Mouse (Mus musculus): ENCODE measurements around the gene Kcna10.
A peak's percentile ranks its signal among the peaks of the same experiment; 100 is the strongest.

Kcna10 gene

DNA sequence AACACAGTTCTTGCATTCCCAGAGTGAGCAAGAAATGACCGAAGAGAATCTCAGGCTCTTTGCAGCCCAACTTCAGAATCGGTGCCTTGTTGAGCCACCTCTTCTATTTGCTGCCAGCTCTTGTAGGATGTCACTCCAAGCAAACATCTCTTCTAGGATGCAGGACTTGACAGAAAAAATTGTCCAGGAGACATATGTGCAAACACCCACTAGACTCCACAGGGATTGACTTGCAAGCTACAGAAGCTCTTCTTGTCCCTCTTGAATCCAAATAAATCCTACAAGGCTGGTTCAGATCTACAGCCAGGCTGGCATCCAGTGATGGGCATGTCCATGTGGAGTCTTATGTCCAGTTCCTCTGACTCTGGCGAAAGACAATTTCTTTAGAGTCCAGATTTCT lies 21.6 kb downstream of the Kcna10 start:
- no peak for DNase-seq (ENCODE audit: low spot score)

DNA sequence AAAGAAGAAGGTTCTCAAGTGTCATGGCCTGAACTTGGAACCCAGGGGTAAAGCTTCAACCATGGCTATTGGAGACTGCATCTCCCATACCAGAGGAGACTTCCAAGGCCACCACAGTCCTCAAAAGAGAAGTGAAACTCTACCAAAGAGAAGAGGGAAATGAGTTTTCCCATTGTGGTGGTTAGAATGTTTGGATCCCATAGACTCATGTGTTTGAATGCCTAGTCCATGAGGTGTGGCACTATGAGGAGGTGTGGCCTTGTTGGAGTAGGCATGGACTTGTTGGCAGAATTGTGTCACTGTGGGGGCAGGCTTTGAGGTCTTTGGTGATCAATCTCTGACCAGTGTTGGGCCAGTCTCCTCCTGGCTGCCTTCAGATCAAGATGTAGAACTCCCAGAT lies 22.3 kb downstream of the Kcna10 start:
- no peak for DNase-seq (ENCODE audit: low spot score)

DNA sequence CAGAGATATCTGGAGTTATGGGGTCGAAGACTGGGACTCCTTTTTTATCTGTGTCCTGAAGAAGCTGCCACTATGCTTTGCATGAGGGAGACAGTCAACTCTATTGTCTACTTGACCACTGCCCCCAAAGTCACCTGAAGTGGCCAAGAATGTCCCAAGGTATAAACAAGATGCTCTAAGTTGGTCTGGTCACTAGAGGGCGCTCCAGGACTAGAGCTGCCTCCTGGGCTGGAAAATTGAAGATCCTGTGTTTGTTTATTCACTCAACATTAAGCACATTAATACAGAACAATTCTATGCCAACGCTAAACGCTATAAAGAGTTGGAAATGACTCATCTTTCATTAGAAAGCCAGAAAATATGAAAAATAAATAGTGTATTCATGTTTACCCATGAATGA lies 23.1 kb downstream of the Kcna10 start:
- DNase-seq (ENCODE audit: low spot score), result peak; percentile 80

DNA sequence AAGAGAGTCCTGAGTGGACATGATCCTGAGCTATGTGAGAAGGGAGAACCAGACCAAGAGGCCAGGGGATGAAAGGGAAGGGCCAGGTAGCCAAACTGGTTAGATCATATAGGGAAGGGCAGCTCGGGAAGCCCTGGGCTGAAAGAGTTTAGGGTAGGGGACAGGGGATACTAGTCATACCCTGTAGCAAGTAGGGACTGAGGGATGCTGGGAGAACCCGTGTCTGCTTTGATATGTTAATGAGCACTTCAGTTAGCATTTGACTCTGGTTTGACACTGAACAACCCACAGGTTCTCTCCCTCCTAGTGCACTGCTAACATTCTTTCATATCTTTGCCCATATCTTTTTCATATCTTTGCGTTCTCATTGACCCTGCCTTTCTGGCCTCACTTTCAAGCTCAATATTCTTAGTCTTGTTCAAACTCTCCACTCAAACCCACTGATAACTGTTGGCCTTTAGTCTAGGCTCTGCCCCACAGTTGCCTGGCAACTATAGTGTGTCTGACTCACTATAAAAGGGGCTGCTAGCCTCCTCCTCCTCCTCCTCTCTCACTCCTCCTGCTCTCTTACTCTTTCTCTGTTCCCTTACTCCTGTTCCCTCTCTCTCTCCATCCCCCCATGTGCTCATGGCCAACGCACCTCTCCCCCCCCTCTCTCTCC lies 23.8 kb downstream of the Kcna10 start:
- DNase-seq (ENCODE audit: low spot score), result no peak

DNA sequence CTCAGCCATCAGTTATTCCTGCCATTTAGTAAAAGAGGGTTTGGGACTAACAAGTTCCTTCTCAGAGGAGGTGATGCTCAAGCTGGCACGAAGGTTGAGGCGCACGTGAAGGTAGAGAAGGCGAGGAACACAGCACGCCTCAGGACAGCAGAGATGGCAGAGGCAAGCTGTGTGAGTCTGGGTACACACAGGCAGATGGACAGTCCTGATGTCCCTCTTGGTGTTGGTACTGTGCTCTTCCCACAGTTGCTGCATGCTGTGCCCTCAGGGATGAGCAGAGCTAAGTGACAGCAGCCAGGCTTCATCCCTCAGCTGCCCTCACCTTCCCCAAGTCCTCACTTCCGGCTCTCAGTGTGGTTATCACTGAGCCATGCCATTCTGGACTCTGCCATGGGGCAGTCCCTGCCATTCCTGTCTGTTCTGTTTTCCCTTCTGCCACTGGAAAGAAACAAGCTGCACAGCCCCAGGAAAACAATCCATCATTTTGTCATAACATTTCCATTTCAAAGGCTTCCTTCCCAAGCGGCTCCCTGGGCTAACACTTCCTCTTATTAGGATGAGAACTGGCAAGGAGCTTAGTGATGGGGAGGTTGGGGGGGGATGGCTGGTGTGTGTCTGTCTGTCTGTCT lies 24.9 kb downstream of the Kcna10 start:
- no peak for DNase-seq (ENCODE audit: low spot score)

DNA sequence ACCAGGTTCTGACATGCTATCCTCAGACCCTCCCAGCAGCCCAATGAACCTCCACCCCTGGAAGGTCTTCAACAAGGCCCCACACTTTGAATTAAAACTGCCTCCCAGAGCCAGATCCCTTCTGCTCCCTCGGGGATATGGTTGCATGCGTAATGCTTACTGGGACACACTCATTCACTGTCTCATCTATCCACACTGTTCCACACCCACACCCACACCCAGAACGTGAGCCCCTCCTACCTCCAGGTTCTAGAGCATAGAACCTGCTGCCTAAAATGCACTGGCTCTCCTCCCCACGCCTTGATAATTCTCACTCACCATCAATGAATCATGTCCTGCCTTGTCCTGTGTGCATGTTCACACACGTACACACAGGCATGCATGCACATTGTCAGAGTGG lies 31.8 kb downstream of the Kcna10 start:
- no peak for DNase-seq (ENCODE audit: low spot score)

DNA sequence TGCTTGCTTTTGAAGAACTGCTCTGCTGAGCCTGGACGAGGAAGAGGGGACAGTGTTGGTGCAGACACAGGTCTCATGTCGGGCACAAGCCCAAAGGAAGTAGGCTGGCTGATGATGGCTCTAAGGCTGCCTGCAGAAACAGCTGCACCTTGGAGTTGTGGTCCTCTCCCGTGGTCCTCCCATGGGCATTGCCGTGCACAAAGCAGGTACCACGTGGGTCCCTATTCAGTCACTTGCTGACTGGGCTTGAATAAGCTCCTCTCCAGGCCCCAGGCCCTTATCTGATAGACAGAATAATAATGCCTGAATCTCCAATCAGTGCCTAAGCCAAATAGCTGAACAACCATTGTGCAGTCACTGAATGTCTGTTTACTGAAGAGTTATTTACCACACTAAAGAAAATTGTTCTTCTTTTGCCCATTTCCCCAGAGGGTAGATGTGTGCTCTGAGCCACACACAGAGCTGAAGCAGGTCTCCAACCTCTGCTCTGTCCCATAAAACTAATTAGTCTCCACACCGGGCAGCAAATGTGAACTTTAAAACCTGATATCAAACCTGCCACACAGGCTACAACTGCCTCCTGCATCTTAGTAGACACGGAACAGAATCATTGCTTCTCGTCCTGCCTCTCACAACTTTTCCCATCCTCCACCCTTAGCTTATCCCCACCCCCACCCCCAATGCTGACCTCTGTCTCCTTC lies 33.7 kb downstream of the Kcna10 start:
- no peak for DNase-seq (ENCODE audit: low spot score)

GRCm38 (mm10) chr3:107217101-107217480 lies 34.2 kb downstream of the Kcna10 start:
- no peak for DNase-seq (ENCODE audit: low spot score)

GRCm38 (mm10) chr3:107218572-107218971 lies 35.7 kb downstream of the Kcna10 start:
- DNase-seq (ENCODE audit: low spot score), result no peak

DNA sequence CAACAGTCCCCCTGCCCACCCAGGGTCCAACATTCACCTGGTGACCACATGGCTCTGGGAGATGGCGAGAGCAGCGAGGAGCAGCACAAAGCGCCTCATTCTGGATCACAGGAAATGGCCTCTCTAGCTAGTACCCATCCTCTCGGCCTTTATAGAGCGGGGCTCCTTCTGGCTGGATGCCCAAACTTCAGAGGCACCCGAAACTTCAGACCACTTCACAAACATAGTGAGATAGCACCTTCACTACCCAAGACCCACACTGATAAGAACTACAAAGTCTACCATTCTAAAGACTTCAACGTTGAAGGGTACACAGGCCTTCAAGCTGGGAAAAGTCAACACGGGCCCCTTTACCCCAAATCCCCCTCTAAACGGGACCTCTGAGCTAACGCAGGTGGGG lies 38.8 kb downstream of the Kcna10 start, which contains the start of gene Cym:
Gene Cym, minus strand, starts transcription at position 125 of the 400 bp plus-strand sequence.
- DNase-seq (ENCODE audit: low spot score), result no peak

DNA sequence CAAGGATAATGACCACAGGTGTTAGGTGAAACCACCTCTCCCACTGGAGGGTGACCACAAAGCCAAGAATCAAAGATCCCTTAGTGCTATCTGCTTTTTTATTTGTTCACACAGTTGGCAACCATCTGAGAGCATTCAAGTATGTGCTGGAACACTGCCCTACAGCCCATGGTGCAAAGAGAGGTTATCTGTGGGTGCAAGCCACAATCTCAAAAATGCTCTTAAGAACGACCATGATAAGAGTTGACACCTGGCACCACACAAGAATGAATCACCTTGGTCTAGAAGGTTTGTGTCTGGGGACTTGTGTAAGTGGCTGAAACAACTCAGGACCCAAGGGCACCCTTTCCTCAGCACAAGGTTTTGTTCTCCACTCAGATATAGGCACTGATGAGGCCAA lies 40.4 kb downstream of the Kcna10 start:
- DNase-seq (ENCODE audit: low spot score), result no peak

- DNase-seq (ENCODE audit: low spot score), result no peak
Measured at GRCm38 (mm10) chr3:107225820-107226219, 43.0 kb downstream of the Kcna10 start.

- no peak for DNase-seq (ENCODE audit: low spot score)
Measured at GRCm38 (mm10) chr3:107229221-107229620, 46.4 kb downstream of the Kcna10 start.

GRCm38 (mm10) chr3:107229822-107230221 lies 47.0 kb downstream of the Kcna10 start:
- DNase-seq (ENCODE audit: low spot score), result peak; percentile 18

GRCm38 (mm10) chr3:107230527-107230926 lies 47.7 kb downstream of the Kcna10 start, which contains the start of gene A630076J17Rik:
TSS of gene A630076J17Rik (plus strand) at chr3:107230614.
- no peak for DNase-seq (ENCODE audit: low spot score)

DNA sequence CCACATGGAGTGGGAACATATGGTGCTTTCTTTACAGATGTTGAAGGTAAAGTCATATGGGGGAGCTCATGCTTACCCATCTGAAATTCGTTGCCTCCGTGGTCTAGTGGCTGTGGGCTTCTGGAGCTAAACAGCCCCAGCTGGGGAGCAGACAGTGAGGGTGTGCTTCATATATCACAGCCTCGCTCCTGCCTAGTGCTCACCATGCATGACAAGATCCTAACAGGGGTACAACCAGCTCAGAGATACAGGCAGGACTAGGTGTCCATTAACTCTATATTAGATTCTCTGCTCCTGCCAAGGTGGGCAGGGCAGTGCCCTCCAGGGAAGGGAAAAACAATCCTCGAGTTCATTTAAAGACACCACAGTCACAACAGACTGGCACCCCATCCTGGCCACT lies 48.3 kb downstream of the Kcna10 start:
- no peak for DNase-seq (ENCODE audit: low spot score)

GRCm38 (mm10) chr3:107233351-107233813 lies 50.5 kb downstream of the Kcna10 start:
- peak; percentile 97 for DNase-seq (ENCODE audit: low spot score)

- DNase-seq (ENCODE audit: low spot score), result no peak
Measured at GRCm38 (mm10) chr3:107233945-107234344, 51.1 kb downstream of the Kcna10 start.

DNA sequence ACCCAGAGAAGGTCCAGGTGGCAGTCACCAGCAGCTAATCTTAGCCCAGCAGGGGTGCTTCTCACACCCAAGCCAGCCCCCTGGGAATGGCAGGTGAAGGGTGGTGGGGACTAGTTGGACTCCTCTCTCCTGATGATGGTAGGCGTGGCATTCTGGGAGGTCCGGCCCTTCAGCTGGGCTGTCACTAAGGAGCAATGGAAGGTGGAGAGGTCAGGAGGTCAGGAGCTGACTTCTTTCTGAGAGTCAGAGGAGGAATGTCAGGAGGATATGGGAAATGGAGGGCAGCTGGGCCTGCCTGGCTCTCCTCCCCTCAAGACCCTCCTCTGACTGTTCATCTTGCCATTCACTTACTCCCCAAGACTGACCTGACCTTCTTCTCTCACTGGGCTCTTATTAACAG lies 55.2 kb downstream of the Kcna10 start:
- no peak for DNase-seq (ENCODE audit: low spot score)

DNA sequence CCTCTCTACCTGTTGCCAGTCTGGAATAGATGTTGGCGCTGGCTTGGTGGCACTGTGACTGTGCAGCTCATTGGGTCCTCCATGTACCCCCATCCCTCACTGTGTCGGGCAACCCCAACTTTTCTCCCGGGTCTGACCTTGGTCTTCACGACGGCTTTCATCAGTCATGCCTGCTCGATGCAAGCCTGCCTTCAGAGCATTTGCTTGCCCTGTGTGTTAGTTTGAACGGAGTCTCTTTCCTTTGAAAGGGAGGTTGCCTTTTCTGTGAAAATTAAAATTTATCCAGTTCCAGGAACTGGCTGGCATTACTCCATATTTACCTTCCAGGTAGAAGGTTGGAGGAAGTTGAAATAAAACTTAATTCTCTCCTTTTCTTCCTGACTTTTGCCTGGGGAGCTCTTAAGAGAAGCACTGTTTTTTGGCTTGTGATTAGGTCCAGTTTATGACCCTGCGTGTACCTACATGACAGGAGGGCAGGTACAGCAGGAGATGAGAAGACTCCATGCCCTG lies 55.7 kb downstream of the Kcna10 start:
- DNase-seq (ENCODE audit: low spot score), result no peak

DNA sequence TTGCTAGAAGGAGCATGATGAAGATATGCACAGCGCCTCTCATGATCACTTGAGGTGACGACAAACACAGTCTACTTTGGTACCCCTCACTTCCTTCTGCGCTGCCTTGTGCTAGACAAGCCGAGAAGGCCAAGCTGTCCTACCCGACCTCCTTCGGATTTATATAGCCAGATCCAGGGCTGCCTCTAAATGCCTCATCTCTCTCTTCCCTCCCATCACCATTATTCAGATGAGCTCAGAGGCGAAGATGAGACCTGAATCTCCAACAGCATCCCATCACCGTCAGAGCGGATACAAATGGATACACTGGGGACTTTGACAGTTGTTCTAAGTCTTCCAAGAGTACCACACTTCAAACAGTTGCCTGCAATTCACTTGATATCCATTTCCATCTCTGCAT lies 56.8 kb downstream of the Kcna10 start, which contains the start of gene Prok1:
Gene Prok1, minus strand, starts transcription at position 101 of the 400 bp plus-strand sequence.
- no peak for DNase-seq (ENCODE audit: low spot score)

DNA sequence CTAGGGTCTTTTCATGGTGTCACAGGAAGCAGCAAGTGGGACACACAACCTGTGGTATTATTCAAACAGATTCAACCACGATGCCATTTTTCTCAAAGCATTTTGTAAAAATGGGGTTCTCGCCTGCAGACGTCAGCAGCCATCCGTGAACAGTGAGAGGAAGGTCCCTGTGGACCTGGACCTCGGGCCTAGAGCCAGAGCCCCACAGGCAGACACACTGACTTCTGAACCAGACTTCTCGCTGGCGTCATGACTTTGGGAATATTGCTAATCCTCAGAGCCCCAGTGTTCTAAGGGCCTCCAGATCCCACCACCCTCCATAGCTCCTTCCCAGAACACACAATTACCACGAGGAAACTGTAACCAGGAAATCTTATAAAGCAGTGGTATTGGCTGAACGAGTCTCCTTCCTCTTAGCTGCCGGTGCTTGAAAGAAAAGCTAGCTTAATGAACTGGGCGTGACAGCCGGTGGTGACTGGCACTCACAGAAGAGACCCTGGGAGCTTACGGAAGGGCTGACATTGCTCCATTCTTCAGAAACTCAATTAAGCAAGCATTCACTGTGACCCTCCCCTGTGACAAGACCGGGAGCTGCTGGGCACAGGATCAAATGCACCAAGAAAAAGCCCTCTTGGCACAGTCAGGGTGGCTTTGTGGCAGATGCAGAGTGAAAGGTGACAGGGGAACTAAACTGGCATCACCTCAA lies 58.7 kb downstream of the Kcna10 start:
- DNase-seq (ENCODE audit: low spot score), result no peak

Measured in adipocyte (in vitro differentiated cells).